Mouse (Mus musculus): ENCODE data around the gene Rpgrip1. TPM values are rescaled to one million over a fixed set of nuclear protein-coding genes. Genes with fewer than 3 reads are reported as not detected.

The Rpgrip1 gene
- polyA plus RNA-seq, 1 experiment from 2014 or later, result 29.4 TPM

- TF ChIP-seq EP300 (optimal IDR thresholded peaks at IDR 0.05), result no peak
- TF ChIP-seq CTCF (IDR thresholded peaks at IDR 0.05; ENCODE audit: low read depth), result peak; percentile 64
- Histone ChIP-seq H3K4me3 (ENCODE audit: low read depth, low read length) (no peak overlapping the region), H3K27ac (replicated peaks) (no peak overlapping the region), H3K27me3 (ENCODE audit: control insufficient read depth, insufficient read depth, low read length) (no peaks in the 10 kb centered on the region), H3K4me2 (replicated peaks; ENCODE audit: low read depth) (no peak overlapping the region), H3K4me1 (replicated peaks; ENCODE audit: control insufficient read depth, insufficient read depth) (no peaks in the 10 kb centered on the region), H3K9me3 (ENCODE audit: control insufficient read depth, low read length) (no peaks in the 10 kb centered on the region), H3K36me3 (ENCODE audit: control insufficient read depth, insufficient read depth, low read length) (no peaks in the 10 kb centered on the region), H3K9ac (ENCODE audit: low read length) (no peak overlapping the region)
- DNase-seq (ENCODE audit: low spot score) (no peak), ATAC-seq (ENCODE audit: low FRiP score, low TSS enrichment) (no peak)
- 72% methylated on average over 4 of the region's 4 CpGs for WGBS
Observed at GRCm38 (mm10) chr14:52146540-52146939, 36.0 kb downstream of the Rpgrip1 start.

GRCm38 (mm10) chr14:52149888-52150287 is 39.4 kb downstream of the Rpgrip1 start:
- Histone ChIP-seq H3K27me3 (ENCODE audit: control insufficient read depth, insufficient read depth, low read length) (no peaks in the 10 kb centered on the region), H3K9ac (ENCODE audit: low read length) (no peak overlapping the region), H3K4me1 (replicated peaks; ENCODE audit: control insufficient read depth, insufficient read depth) (no peaks in the 10 kb centered on the region), H3K4me2 (replicated peaks; ENCODE audit: low read depth) (no peak overlapping the region), H3K4me3 (ENCODE audit: low read depth, low read length) (no peak overlapping the region), H3K27ac (replicated peaks) (no peak overlapping the region), H3K36me3 (ENCODE audit: control insufficient read depth, insufficient read depth, low read length) (no peaks in the 10 kb centered on the region), H3K9me3 (ENCODE audit: control insufficient read depth, low read length) (no peaks in the 10 kb centered on the region)
- ATAC-seq (ENCODE audit: low FRiP score, low TSS enrichment) (no peak), DNase-seq (ENCODE audit: low spot score) (no peak)
- 69% methylated on average over 4 of the region's 4 CpGs for WGBS
- no peak for TF ChIP-seq CTCF (IDR thresholded peaks at IDR 0.05; ENCODE audit: low read depth)
- no peak for TF ChIP-seq EP300 (optimal IDR thresholded peaks at IDR 0.05)

- no peaks in the 10 kb centered on the region for H3K4me1 ChIP-seq (replicated peaks; ENCODE audit: control insufficient read depth, insufficient read depth)
- H3K27ac ChIP-seq (replicated peaks), result no peak overlapping the region
- no peak for ATAC-seq (ENCODE audit: low FRiP score, low TSS enrichment)
- no peaks in the 10 kb centered on the region for H3K27me3 ChIP-seq (ENCODE audit: control insufficient read depth, insufficient read depth, low read length)
- WGBS, result 37% methylated on average over 7 of the region's 7 CpGs
- no peak for DNase-seq (ENCODE audit: low spot score)
- no peak overlapping the region for H3K4me3 ChIP-seq (ENCODE audit: low read depth, low read length)
- no peaks in the 10 kb centered on the region for H3K9me3 ChIP-seq (ENCODE audit: control insufficient read depth, low read length)
- H3K9ac ChIP-seq (ENCODE audit: low read length), result no peak overlapping the region
- TF ChIP-seq EP300 (optimal IDR thresholded peaks at IDR 0.05) (no peak), CTCF (IDR thresholded peaks at IDR 0.05; ENCODE audit: low read depth) (no peak)
- H3K36me3 ChIP-seq (ENCODE audit: control insufficient read depth, insufficient read depth, low read length), result no peaks in the 10 kb centered on the region
- H3K4me2 ChIP-seq (replicated peaks; ENCODE audit: low read depth), result no peak overlapping the region
Observed at GRCm38 (mm10) chr14:52152179-52152578, 41.7 kb downstream of the Rpgrip1 start.

- DNase-seq (ENCODE audit: low spot score) (no peak), ATAC-seq (ENCODE audit: low FRiP score, low TSS enrichment) (no peak)
- Histone ChIP-seq H3K27ac (replicated peaks) (no peak overlapping the region), H3K4me2 (replicated peaks; ENCODE audit: low read depth) (no peak overlapping the region), H3K9ac (ENCODE audit: low read length) (no peak overlapping the region), H3K27me3 (ENCODE audit: control insufficient read depth, insufficient read depth, low read length) (no peaks in the 10 kb centered on the region), H3K36me3 (ENCODE audit: control insufficient read depth, insufficient read depth, low read length) (no peaks in the 10 kb centered on the region), H3K9me3 (ENCODE audit: control insufficient read depth, low read length) (no peaks in the 10 kb centered on the region), H3K4me3 (ENCODE audit: low read depth, low read length) (no peak overlapping the region), H3K4me1 (replicated peaks; ENCODE audit: control insufficient read depth, insufficient read depth) (no peaks in the 10 kb centered on the region)
- TF ChIP-seq EP300 (optimal IDR thresholded peaks at IDR 0.05) (no peak), CTCF (IDR thresholded peaks at IDR 0.05; ENCODE audit: low read depth) (no peak)
- WGBS, result 55% methylated on average over 3 of the region's 3 CpGs
Observed at GRCm38 (mm10) chr14:52152613-52153012, 42.1 kb downstream of the Rpgrip1 start.

- TF ChIP-seq EP300 (optimal IDR thresholded peaks at IDR 0.05) (no peak), CTCF (IDR thresholded peaks at IDR 0.05; ENCODE audit: low read depth) (no peak)
- no peak overlapping the region for H3K4me3 ChIP-seq (ENCODE audit: low read depth, low read length)
- 82% methylated on average over 2 of the region's 2 CpGs for WGBS
- H3K9me3 ChIP-seq (ENCODE audit: control insufficient read depth, low read length), result no peaks in the 10 kb centered on the region
- H3K9ac ChIP-seq (ENCODE audit: low read length), result no peak overlapping the region
- H3K36me3 ChIP-seq (ENCODE audit: control insufficient read depth, insufficient read depth, low read length), result peaks cover 11% of the 10 kb centered on the region; the same call in 1 of the 2 replicates
- no peak overlapping the region for H3K27ac ChIP-seq (replicated peaks)
- DNase-seq (ENCODE audit: low spot score) (no peak), ATAC-seq (ENCODE audit: low FRiP score, low TSS enrichment) (no peak)
- H3K4me1 ChIP-seq (replicated peaks; ENCODE audit: control insufficient read depth, insufficient read depth), result no peaks in the 10 kb centered on the region
- H3K27me3 ChIP-seq (ENCODE audit: control insufficient read depth, insufficient read depth, low read length), result no peaks in the 10 kb centered on the region
- H3K4me2 ChIP-seq (replicated peaks; ENCODE audit: low read depth), result no peak overlapping the region
Observed at GRCm38 (mm10) chr14:52155008-52155407, 44.5 kb downstream of the Rpgrip1 start.

GRCm38 (mm10) chr14:52160911-52161310 is 50.4 kb downstream of the Rpgrip1 start:
- ATAC-seq (ENCODE audit: low FRiP score, low TSS enrichment) (no peak), DNase-seq (ENCODE audit: low spot score) (no peak)
- WGBS, result 80% methylated on average over 6 of the region's 6 CpGs
- Histone ChIP-seq H3K27ac (replicated peaks) (no peak overlapping the region), H3K9me3 (ENCODE audit: control insufficient read depth, low read length) (no peaks in the 10 kb centered on the region), H3K4me2 (replicated peaks; ENCODE audit: low read depth) (no peak overlapping the region), H3K27me3 (ENCODE audit: control insufficient read depth, insufficient read depth, low read length) (no peaks in the 10 kb centered on the region), H3K4me1 (replicated peaks; ENCODE audit: control insufficient read depth, insufficient read depth) (no peaks in the 10 kb centered on the region), H3K36me3 (ENCODE audit: control insufficient read depth, insufficient read depth, low read length) (peaks cover 21% of the 10 kb centered on the region), H3K9ac (ENCODE audit: low read length) (no peak overlapping the region), H3K4me3 (ENCODE audit: low read depth, low read length) (no peak overlapping the region)
- no peak for TF ChIP-seq EP300 (optimal IDR thresholded peaks at IDR 0.05)
- TF ChIP-seq CTCF (IDR thresholded peaks at IDR 0.05; ENCODE audit: low read depth), result no peak
